Mouse (Mus musculus): ENCODE data around the gene B3galnt1. TPM values are rescaled to one million over a fixed set of nuclear protein-coding genes. Genes with fewer than 3 reads are reported as not detected.
"Not testable (repeated sequence)": the region's sequence is repeated elsewhere in the genome, so short reads cannot be mapped to it uniquely, and the experiment has no call there.

Gene B3galnt1
- polyA plus RNA-seq, 1 experiment from 2014 or later, result 19.5 TPM

GRCm38 (mm10) chr3:69578791-69579190 lies 20.0 kb downstream of the B3galnt1 start:
- no peaks in the 10 kb centered on the region for H3K4me1 ChIP-seq (ENCODE audit: control insufficient read depth, insufficient read depth, low read length)
- no peaks in the 10 kb centered on the region for H3K9me3 ChIP-seq (replicated peaks; ENCODE audit: control insufficient read depth, low read length)
- H3K36me3 ChIP-seq (ENCODE audit: control insufficient read depth, insufficient read depth), result peaks cover 12% of the 10 kb centered on the region
- H3K27ac ChIP-seq (ENCODE audit: low read length), result no peak overlapping the region
- H3K27me3 ChIP-seq (ENCODE audit: control insufficient read depth, insufficient read depth, low read length), result no peaks in the 10 kb centered on the region
- ATAC-seq (replicated peaks; ENCODE audit: extremely low read depth, insufficient read depth, low FRiP score), result no peak
- no peak overlapping the region for H3K9ac ChIP-seq (ENCODE audit: low read length)
- 88% methylated on average over 1 of the region's 1 CpGs for WGBS
- no peak overlapping the region for H3K4me3 ChIP-seq (ENCODE audit: low read length)
- no peak overlapping the region for H3K4me2 ChIP-seq (ENCODE audit: low read depth, low read length)

- Histone ChIP-seq H3K4me3 (ENCODE audit: low read length) (no peak overlapping the region), H3K9me3 (replicated peaks; ENCODE audit: control insufficient read depth, low read length) (no peaks in the 10 kb centered on the region), H3K4me2 (ENCODE audit: low read depth, low read length) (no peak overlapping the region), H3K27ac (ENCODE audit: low read length) (no peak overlapping the region), H3K36me3 (ENCODE audit: control insufficient read depth, insufficient read depth) (peaks cover 12% of the 10 kb centered on the region), H3K4me1 (ENCODE audit: control insufficient read depth, insufficient read depth, low read length) (no peaks in the 10 kb centered on the region), H3K9ac (ENCODE audit: low read length) (no peak overlapping the region), H3K27me3 (ENCODE audit: control insufficient read depth, insufficient read depth, low read length) (no peaks in the 10 kb centered on the region)
- WGBS, result 70% methylated on average over 3 of the region's 3 CpGs
- no peak for ATAC-seq (replicated peaks; ENCODE audit: extremely low read depth, insufficient read depth, low FRiP score)
Observed at GRCm38 (mm10) chr3:69576715-69577114, 22.0 kb downstream of the B3galnt1 start.

- Histone ChIP-seq H3K27me3 (ENCODE audit: control insufficient read depth, insufficient read depth, low read length) (no peaks in the 10 kb centered on the region), H3K4me2 (ENCODE audit: low read depth, low read length) (no peak overlapping the region), H3K36me3 (ENCODE audit: control insufficient read depth, insufficient read depth) (peaks cover 12% of the 10 kb centered on the region), H3K9me3 (replicated peaks; ENCODE audit: control insufficient read depth, low read length) (no peaks in the 10 kb centered on the region), H3K4me3 (ENCODE audit: low read length) (no peak overlapping the region), H3K9ac (ENCODE audit: low read length) (no peak overlapping the region), H3K27ac (ENCODE audit: low read length) (no peak overlapping the region), H3K4me1 (ENCODE audit: control insufficient read depth, insufficient read depth, low read length) (no peaks in the 10 kb centered on the region)
- ATAC-seq (replicated peaks; ENCODE audit: extremely low read depth, insufficient read depth, low FRiP score), result no peak
- WGBS, result 93% methylated on average over 11 of the region's 11 CpGs
Observed at GRCm38 (mm10) chr3:69575577-69575976, 23.2 kb downstream of the B3galnt1 start.

GRCm38 (mm10) chr3:69572561-69572960 lies 26.2 kb downstream of the B3galnt1 start:
- Histone ChIP-seq H3K27ac (ENCODE audit: low read length) (no peak overlapping the region), H3K27me3 (ENCODE audit: control insufficient read depth, insufficient read depth, low read length) (no peaks in the 10 kb centered on the region), H3K9me3 (replicated peaks; ENCODE audit: control insufficient read depth, low read length) (no peaks in the 10 kb centered on the region), H3K9ac (ENCODE audit: low read length) (no peak overlapping the region), H3K4me3 (ENCODE audit: low read length) (no peak overlapping the region), H3K36me3 (ENCODE audit: control insufficient read depth, insufficient read depth) (peaks cover 7% of the 10 kb centered on the region), H3K4me1 (ENCODE audit: control insufficient read depth, insufficient read depth, low read length) (no peaks in the 10 kb centered on the region), H3K4me2 (ENCODE audit: low read depth, low read length) (no peak overlapping the region)
- ATAC-seq (replicated peaks; ENCODE audit: extremely low read depth, insufficient read depth, low FRiP score), result no peak
- 83% methylated on average over 5 of the region's 5 CpGs for WGBS

GRCm38 (mm10) chr3:69565586-69565985 lies 33.2 kb downstream of the B3galnt1 start:
- ATAC-seq (replicated peaks; ENCODE audit: extremely low read depth, insufficient read depth, low FRiP score); H3K27ac ChIP-seq (ENCODE audit: low read length); H3K9ac ChIP-seq (ENCODE audit: low read length); H3K4me3 ChIP-seq (ENCODE audit: low read length); H3K4me2 ChIP-seq (ENCODE audit: low read depth, low read length); H3K27me3 ChIP-seq (ENCODE audit: control insufficient read depth, insufficient read depth, low read length); H3K4me1 ChIP-seq (ENCODE audit: control insufficient read depth, insufficient read depth, low read length); H3K36me3 ChIP-seq (ENCODE audit: control insufficient read depth, insufficient read depth); H3K9me3 ChIP-seq (replicated peaks; ENCODE audit: control insufficient read depth, low read length): not testable (repeated sequence)
- WGBS, result 91% methylated on average over 1 of the region's 1 CpGs

GRCm38 (mm10) chr3:69563406-69563805 lies 35.4 kb downstream of the B3galnt1 start:
- H3K9ac ChIP-seq (ENCODE audit: low read length), result no peak overlapping the region
- H3K4me1 ChIP-seq (ENCODE audit: control insufficient read depth, insufficient read depth, low read length), result peaks cover 10% of the 10 kb centered on the region
- no peak overlapping the region for H3K27ac ChIP-seq (ENCODE audit: low read length)
- no peak overlapping the region for H3K4me3 ChIP-seq (ENCODE audit: low read length)
- no peak overlapping the region for H3K4me2 ChIP-seq (ENCODE audit: low read depth, low read length)
- H3K27me3 ChIP-seq (ENCODE audit: control insufficient read depth, insufficient read depth, low read length), result no peaks in the 10 kb centered on the region
- no peaks in the 10 kb centered on the region for H3K36me3 ChIP-seq (ENCODE audit: control insufficient read depth, insufficient read depth)
- 79% methylated on average over 6 of the region's 6 CpGs for WGBS
- ATAC-seq (replicated peaks; ENCODE audit: extremely low read depth, insufficient read depth, low FRiP score), result no peak
- H3K9me3 ChIP-seq (replicated peaks; ENCODE audit: control insufficient read depth, low read length), result no peaks in the 10 kb centered on the region

- Histone ChIP-seq H3K36me3 (ENCODE audit: control insufficient read depth, insufficient read depth) (no peaks in the 10 kb centered on the region), H3K9ac (ENCODE audit: low read length) (no peak overlapping the region), H3K27ac (ENCODE audit: low read length) (no peak overlapping the region), H3K4me2 (ENCODE audit: low read depth, low read length) (no peak overlapping the region), H3K27me3 (ENCODE audit: control insufficient read depth, insufficient read depth, low read length) (no peaks in the 10 kb centered on the region), H3K9me3 (replicated peaks; ENCODE audit: control insufficient read depth, low read length) (no peaks in the 10 kb centered on the region), H3K4me3 (ENCODE audit: low read length) (no peak overlapping the region), H3K4me1 (ENCODE audit: control insufficient read depth, insufficient read depth, low read length) (peaks cover 16% of the 10 kb centered on the region)
- ATAC-seq (replicated peaks; ENCODE audit: extremely low read depth, insufficient read depth, low FRiP score), result no peak
- WGBS, result 59% methylated on average over 5 of the region's 5 CpGs
Observed at GRCm38 (mm10) chr3:69561686-69562085, 37.1 kb downstream of the B3galnt1 start.

GRCm38 (mm10) chr3:69559975-69560330 lies 38.8 kb downstream of the B3galnt1 start:
- Histone ChIP-seq H3K4me1 (ENCODE audit: control insufficient read depth, insufficient read depth, low read length) (peaks cover 16% of the 10 kb centered on the region), H3K27ac (ENCODE audit: low read length) (no peak overlapping the region), H3K27me3 (ENCODE audit: control insufficient read depth, insufficient read depth, low read length) (no peaks in the 10 kb centered on the region), H3K4me2 (ENCODE audit: low read depth, low read length) (no peak overlapping the region), H3K36me3 (ENCODE audit: control insufficient read depth, insufficient read depth) (no peaks in the 10 kb centered on the region), H3K9ac (ENCODE audit: low read length) (no peak overlapping the region), H3K4me3 (ENCODE audit: low read length) (no peak overlapping the region), H3K9me3 (replicated peaks; ENCODE audit: control insufficient read depth, low read length) (no peaks in the 10 kb centered on the region)
- ATAC-seq (replicated peaks; ENCODE audit: extremely low read depth, insufficient read depth, low FRiP score), result no peak
- WGBS, result 81% methylated on average over 7 of the region's 7 CpGs

GRCm38 (mm10) chr3:69559316-69559974 lies 39.3 kb downstream of the B3galnt1 start:
- Histone ChIP-seq H3K36me3 (ENCODE audit: control insufficient read depth, insufficient read depth) (no peaks in the 10 kb centered on the region), H3K27me3 (ENCODE audit: control insufficient read depth, insufficient read depth, low read length) (no peaks in the 10 kb centered on the region), H3K27ac (ENCODE audit: low read length) (no peak overlapping the region), H3K4me2 (ENCODE audit: low read depth, low read length) (no peak overlapping the region), H3K9me3 (replicated peaks; ENCODE audit: control insufficient read depth, low read length) (no peaks in the 10 kb centered on the region), H3K4me3 (ENCODE audit: low read length) (no peak overlapping the region), H3K4me1 (ENCODE audit: control insufficient read depth, insufficient read depth, low read length) (peaks cover 16% of the 10 kb centered on the region), H3K9ac (ENCODE audit: low read length) (no peak overlapping the region)
- 55% methylated on average over 6 of the region's 6 CpGs for WGBS
- ATAC-seq (replicated peaks; ENCODE audit: extremely low read depth, insufficient read depth, low FRiP score), result no peak
